Mouse (Mus musculus): ENCODE data around the gene Cfap74. TPM values are rescaled to one million over a fixed set of nuclear protein-coding genes. Genes with fewer than 3 reads are reported as not detected.

Cfap74 gene
- polyA plus RNA-seq (2014; fragmentation: Illumina TruSeq; extraction: RNeasy Lipid Tissue Mini Kit (QIAGEN cat#74804); ENCODE audit: low read depth, low replicate concordance), result 0.24 TPM

DNA sequence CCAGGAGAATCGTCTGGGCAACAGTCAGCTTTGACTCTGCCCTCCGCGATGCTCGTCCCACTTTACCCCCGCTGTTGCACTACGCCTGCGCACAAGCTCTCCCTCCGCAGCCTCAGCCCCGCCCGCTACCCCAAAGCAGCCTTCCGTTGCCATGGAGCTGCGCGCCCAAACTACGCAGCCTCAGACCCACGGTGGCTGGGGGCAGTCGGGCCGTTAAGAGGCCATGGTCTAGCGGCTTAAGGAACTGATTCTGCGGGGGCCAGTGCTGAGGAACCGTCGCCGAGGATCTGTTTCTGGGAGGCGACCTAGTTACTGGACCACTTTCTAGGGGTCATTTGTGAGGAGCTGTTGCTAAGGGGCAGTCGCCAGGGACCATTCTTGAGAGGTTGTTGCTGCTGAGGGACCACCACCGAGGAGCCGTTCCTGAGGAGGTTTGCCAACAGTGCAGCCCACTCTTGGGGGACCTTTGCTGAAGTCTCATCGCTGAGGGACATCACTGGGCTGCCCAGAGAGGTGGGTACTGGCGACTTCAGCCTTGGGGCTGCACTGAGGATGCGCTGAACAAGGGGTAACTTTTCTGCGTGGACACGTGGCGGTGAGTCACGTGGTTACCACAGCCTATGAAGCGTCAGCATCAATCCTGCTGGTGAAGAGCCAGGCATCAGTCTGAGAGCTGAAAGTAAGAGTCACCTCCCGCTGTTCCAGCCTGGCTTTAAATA, at the start of gene Cfap74:
Gene Cfap74 (plus strand): TSS at position 133 of the 719 bp plus-strand sequence.

DNA sequence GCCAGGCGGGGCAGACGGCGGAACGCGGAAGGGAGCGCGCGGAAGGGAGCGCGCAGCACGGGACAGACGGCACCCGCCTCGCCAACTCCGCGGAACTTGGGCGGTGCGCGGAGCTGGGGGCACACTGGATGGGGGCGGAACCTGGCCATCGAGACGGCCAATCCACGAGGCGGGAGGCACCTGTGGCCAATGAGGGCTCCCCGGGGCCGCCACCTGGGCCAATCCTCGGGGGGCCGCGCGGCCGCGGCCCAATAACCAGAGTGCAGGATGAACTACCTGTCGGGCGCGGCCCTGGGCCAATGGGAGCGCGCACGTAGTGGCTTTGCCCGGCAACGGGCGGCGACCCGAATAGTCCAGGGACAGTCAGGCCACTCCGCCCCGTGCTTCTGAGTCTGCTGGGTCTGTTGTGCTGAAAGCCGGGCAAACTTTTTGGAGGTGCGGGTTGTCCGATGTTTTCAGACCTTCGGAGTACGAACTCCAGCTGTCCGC, 47.6 kb upstream of the Cfap74 start, which contains the start of gene Prkcz:
Gene Prkcz (minus strand): TSS at position 59 of the 489 bp plus-strand sequence.

DNA sequence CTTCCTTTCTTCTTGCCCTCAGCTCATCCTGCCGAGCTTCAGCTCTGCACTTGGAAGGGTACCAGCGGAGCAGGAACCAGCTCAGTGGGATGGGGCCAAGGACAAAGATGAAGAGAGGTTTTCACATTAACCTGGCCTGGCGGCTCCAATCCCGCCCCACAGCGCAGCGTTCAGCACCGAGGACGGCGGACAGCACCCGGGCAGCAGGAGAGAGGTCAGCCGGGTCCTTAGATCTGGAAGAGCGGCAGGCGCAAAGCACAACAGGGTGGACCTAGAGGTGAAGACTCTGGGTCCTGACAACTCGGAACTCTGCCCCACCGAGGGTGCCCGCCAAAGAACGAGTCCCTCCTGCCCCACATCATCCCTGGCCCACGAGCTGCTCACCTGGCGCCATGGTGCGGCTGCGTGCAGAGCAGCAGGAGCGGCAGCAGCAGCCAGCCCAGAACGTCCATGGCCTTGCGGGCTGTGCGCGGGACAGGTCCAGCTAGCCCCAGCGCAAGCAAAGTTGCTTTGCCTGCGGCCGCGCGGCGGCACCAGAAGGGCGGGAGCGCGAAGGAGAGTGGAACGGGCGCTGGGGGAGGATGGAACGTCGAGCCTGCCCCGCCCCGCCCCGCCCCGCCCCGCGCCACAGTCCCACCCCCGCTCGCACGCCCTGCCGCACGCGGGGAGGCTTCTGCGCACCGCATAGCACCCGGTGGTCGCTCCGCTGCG, 11.3 kb upstream of the Cfap74 start, which contains the start of gene Gabrd:
Gene Gabrd (minus strand): TSS at position 602 of the 711 bp plus-strand sequence.

DNA sequence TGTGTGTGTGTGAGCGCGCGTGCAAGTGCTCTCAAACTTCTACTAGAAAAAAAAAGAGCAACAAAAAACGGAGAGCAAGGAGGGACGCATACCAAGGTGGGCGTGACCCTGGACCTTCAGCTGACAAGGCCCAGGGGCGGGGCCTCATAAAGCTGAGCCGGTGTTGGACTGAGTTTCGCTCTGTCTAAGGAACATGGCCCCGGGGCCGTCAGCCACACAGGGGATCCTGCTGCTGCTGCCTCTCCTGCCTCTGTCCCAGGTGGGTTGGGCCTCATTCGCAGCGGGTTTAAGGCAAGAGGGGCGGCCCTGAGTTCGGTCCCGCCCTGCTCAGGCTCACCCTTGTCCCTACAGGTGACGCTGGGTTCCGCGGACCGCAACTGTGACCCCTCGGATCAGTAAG, 60.0 kb downstream of the Cfap74 start, which contains the start of gene Tmem52:
Gene Tmem52 (plus strand): TSS at position 163 of the 400 bp plus-strand sequence.

DNA sequence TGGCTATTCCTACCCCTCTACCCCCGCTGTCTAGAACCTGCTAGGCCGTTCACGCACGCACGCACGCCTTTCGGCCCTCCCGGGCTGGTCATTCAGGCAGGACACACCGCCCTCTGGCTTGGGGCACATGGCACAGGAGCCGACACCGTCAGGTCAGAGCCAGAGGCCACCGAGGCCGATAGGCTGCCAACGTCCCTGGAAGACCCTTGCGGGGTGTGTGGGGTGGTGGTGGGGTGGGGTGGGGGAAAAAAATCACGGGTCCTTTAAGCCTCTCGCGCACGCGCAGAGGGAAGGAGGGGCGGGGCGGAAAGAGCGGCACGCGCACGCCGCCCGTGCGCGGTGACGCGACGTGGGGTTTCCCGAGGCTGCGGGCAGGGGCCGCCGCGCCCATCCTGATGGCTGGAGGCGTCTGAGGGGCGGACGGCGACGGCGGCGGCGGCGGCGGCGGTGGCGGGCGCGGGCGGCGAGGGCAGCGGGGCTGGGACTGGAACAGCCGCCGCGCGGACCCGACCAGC, 82.1 kb downstream of the Cfap74 start, which contains the start of gene Gnb1:
Gene Gnb1 (plus strand): TSS at position 372 of the 515 bp plus-strand sequence.

Other genes with a start within 250 kb of the Cfap74 start
- gene Ski, start 186.6 kb upstream of the Cfap74 start, polyA plus RNA-seq (2014; fragmentation: Illumina TruSeq; extraction: RNeasy Lipid Tissue Mini Kit (QIAGEN cat#74804); ENCODE audit: low read depth, low replicate concordance), result 44.5 TPM
- 0.49 TPM for gene Faap20, start 159.4 kb upstream of the Cfap74 start, polyA plus RNA-seq (2014; fragmentation: Illumina TruSeq; extraction: RNeasy Lipid Tissue Mini Kit (QIAGEN cat#74804); ENCODE audit: low read depth, low replicate concordance)
- 11.6 TPM for gene Prkcz, start 47.8 kb upstream of the Cfap74 start, polyA plus RNA-seq (2014; fragmentation: Illumina TruSeq; extraction: RNeasy Lipid Tissue Mini Kit (QIAGEN cat#74804); ENCODE audit: low read depth, low replicate concordance)
- not detected for gene Gabrd, start 11.1 kb upstream of the Cfap74 start, polyA plus RNA-seq (2014; fragmentation: Illumina TruSeq; extraction: RNeasy Lipid Tissue Mini Kit (QIAGEN cat#74804); ENCODE audit: low read depth, low replicate concordance)
- not detected for gene Tmem52, start 59.9 kb downstream of the Cfap74 start, polyA plus RNA-seq (2014; fragmentation: Illumina TruSeq; extraction: RNeasy Lipid Tissue Mini Kit (QIAGEN cat#74804); ENCODE audit: low read depth, low replicate concordance)
- gene Gnb1, start 82.2 kb downstream of the Cfap74 start, polyA plus RNA-seq (2014; fragmentation: Illumina TruSeq; extraction: RNeasy Lipid Tissue Mini Kit (QIAGEN cat#74804); ENCODE audit: low read depth, low replicate concordance), result 121 TPM
- 49.5 TPM for gene Nadk, start 153.2 kb downstream of the Cfap74 start, polyA plus RNA-seq (2014; fragmentation: Illumina TruSeq; extraction: RNeasy Lipid Tissue Mini Kit (QIAGEN cat#74804); ENCODE audit: low read depth, low replicate concordance)
- 9.5 TPM for gene Slc35e2, start 192.2 kb downstream of the Cfap74 start, polyA plus RNA-seq (2014; fragmentation: Illumina TruSeq; extraction: RNeasy Lipid Tissue Mini Kit (QIAGEN cat#74804); ENCODE audit: low read depth, low replicate concordance)
- gene Cdk11b, start 215.7 kb downstream of the Cfap74 start, polyA plus RNA-seq (2014; fragmentation: Illumina TruSeq; extraction: RNeasy Lipid Tissue Mini Kit (QIAGEN cat#74804); ENCODE audit: low read depth, low replicate concordance), result 57.7 TPM
- gene Gm10563, start 236.2 kb downstream of the Cfap74 start, polyA plus RNA-seq (2014; fragmentation: Illumina TruSeq; extraction: RNeasy Lipid Tissue Mini Kit (QIAGEN cat#74804); ENCODE audit: low read depth, low replicate concordance), result not detected
- gene Mmp23, start 244.2 kb downstream of the Cfap74 start, polyA plus RNA-seq (2014; fragmentation: Illumina TruSeq; extraction: RNeasy Lipid Tissue Mini Kit (QIAGEN cat#74804); ENCODE audit: low read depth, low replicate concordance), result 0.61 TPM

Measured in kidney, adult 10 weeks (tissue).